Mouse (Mus musculus) stomach, embryonic 15.5 days (tissue): ENCODE measurements at regions not wholly inside any gene's neighbourhood (a gene's known extent, or its start where the extent isn't known, plus 50 kb on each side); places are given as distances from the start of the nearest gene placed in this dataset.

Source experiments
- ATAC-seq: fragments of 200-750 bp; cut with Nextera tagmentation; 2 replicates; pipeline ENCODE4 v1.8.0; 2017; ENCODE audit warnings: low read depth, moderate number of reproducible peaks, moderate TSS enrichment; ENCODE audit not compliant: insufficient read depth, low FRiP score
- H3K27ac ChIP-seq: fragments of 300-500 bp; sonication (generic); 2 replicates; pipeline ENCODE4 v1.5.1; 2015; ENCODE audit warnings: mild to moderate bottlenecking, inconsistent platforms
- H3K27me3 ChIP-seq: fragments of 300-500 bp; sonication (generic); replicated peaks from 2 replicates; pipeline ENCODE4 v1.6.1; 2015; ENCODE audit warnings: inconsistent platforms
- H3K36me3 ChIP-seq: fragments of 300-500 bp; sonication (generic); 2 replicates; pipeline ENCODE4 v1.6.1; 2015; ENCODE audit warnings: inconsistent platforms
- H3K4me1 ChIP-seq: fragments of 300-500 bp; sonication (generic); 2 replicates; pipeline ENCODE4 v1.6.1; 2015; ENCODE audit warnings: inconsistent platforms
- H3K4me2 ChIP-seq: fragments of 300-500 bp; sonication (generic); 2 replicates; pipeline ENCODE4 v1.6.1; 2015; ENCODE audit warnings: mild to moderate bottlenecking, inconsistent platforms
- H3K4me3 ChIP-seq: fragments of 300-500 bp; sonication (generic); replicated peaks from 2 replicates; pipeline ENCODE4 v1.5.1; 2015; ENCODE audit warnings: inconsistent platforms
- H3K9ac ChIP-seq: fragments of 300-500 bp; sonication (generic); 2 replicates; pipeline ENCODE4 v1.6.1; 2015; ENCODE audit warnings: inconsistent platforms
- H3K9me3 ChIP-seq: fragments of 300-500 bp; sonication (generic); 2 replicates; pipeline ENCODE4 v1.6.1; 2016; ENCODE audit warnings: inconsistent platforms
- WGBS: fragments of 180-500 bp; shearing (Covaris S2); methylation state at CpG from one replicate; pipeline ENCODE4 v1.1.7; 2015; 5-methylcytosine and 5-hydroxymethylcytosine counted together

- Histone ChIP-seq H3K4me2 (no peak overlapping the region), H3K36me3 (no peaks in the 10 kb centered on the region), H3K9me3 (no peaks in the 10 kb centered on the region), H3K4me3 (no peak overlapping the region), H3K27me3 (no peaks in the 10 kb centered on the region), H3K9ac (no peak overlapping the region), H3K4me1 (no peaks in the 10 kb centered on the region), H3K27ac (no peak overlapping the region)
- WGBS = 62% methylated on average over 5 of the region's 5 CpGs
- ATAC-seq = no peak
These were observed 68.2 kb upstream of the Prickle1 start for GRCm38 (mm10) chr15:93663876-93664275.

DNA sequence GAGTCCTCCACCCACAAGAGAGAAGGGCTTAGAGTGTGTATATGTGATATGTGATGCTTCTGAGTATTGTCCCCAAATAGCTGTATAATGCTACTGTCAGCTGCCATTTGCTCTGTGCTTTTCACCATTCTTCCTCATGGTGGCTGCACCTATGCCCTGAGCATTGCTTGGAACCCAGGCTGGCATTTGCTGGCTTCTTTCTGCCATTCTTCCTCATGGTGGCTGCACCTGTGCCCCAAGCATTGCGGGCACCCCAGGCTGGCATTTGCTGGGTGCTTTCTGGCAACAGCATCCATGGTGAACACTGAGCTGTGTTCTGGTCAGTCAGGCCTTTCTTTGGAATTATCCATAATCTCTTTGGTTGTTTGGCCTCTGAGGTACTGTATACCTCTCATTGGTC lies 66.9 kb upstream of the Prickle1 start:
- no peak overlapping the region for H3K4me3 ChIP-seq
- no peak overlapping the region for H3K9ac ChIP-seq
- H3K9me3 ChIP-seq = no peaks in the 10 kb centered on the region
- no peaks in the 10 kb centered on the region for H3K27me3 ChIP-seq
- no peaks in the 10 kb centered on the region for H3K4me1 ChIP-seq
- WGBS = 92% methylated on average over 1 of the region's 1 CpGs
- H3K4me2 ChIP-seq = no peak overlapping the region
- no peak overlapping the region for H3K27ac ChIP-seq
- ATAC-seq = no peak
- no peaks in the 10 kb centered on the region for H3K36me3 ChIP-seq

- WGBS = 92% methylated on average over 2 of the region's 2 CpGs
- H3K4me2 ChIP-seq = no peak overlapping the region
- H3K4me3 ChIP-seq = no peak overlapping the region
- no peak for ATAC-seq
- no peaks in the 10 kb centered on the region for H3K4me1 ChIP-seq
- no peaks in the 10 kb centered on the region for H3K9me3 ChIP-seq
- H3K27me3 ChIP-seq = no peaks in the 10 kb centered on the region
- H3K36me3 ChIP-seq = no peaks in the 10 kb centered on the region
- H3K27ac ChIP-seq = no peak overlapping the region
- no peak overlapping the region for H3K9ac ChIP-seq
These were observed 66.1 kb upstream of the Prickle1 start for GRCm38 (mm10) chr15:93661801-93662200.

DNA sequence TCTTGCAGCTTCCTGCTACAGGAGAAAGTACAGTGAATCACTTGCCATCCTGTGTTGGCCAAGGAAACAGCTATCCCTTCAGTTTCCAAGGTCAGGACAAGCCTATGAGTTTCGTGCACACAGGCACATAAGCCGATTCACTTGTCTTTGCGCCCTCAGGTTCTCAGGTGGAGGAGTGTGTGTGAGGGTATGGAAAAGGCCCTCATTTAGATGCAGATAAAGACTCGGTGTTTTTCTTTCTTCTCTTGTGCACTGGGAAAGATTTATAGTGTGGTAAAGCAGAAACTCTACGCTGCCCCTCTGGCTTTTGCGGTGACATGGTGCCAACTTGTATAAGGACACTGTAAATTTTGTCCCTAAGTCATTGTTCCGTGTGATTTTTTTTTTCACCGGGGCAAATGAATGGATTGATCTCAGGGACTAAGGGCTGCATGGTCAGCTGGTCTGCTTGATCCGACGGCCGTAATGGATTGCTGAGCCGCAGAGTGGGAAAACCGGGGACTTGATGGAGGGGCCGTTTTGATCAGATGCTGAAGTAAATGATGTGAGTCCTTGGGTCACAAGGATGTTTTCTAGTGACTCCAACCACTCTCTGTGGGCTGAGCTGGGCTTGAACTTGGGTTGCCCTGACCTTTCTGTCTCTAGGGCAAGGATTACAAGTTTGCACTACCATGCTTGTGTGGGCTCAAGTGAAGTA lies 65.4 kb upstream of the Prickle1 start:
- Histone ChIP-seq H3K9me3 (no peaks in the 10 kb centered on the region), H3K36me3 (no peaks in the 10 kb centered on the region), H3K27ac (no peak overlapping the region), H3K4me1 (no peaks in the 10 kb centered on the region), H3K27me3 (no peaks in the 10 kb centered on the region), H3K4me2 (no peak overlapping the region), H3K4me3 (no peak overlapping the region), H3K9ac (no peak overlapping the region)
- ATAC-seq = no peak
- WGBS = 89% methylated on average over 14 of the region's 14 CpGs

GRCm38 (mm10) chr15:93657171-93657570 lies 61.5 kb upstream of the Prickle1 start:
- Histone ChIP-seq H3K9me3 (no peaks in the 10 kb centered on the region), H3K4me2 (no peak overlapping the region), H3K4me1 (no peaks in the 10 kb centered on the region), H3K27me3 (no peaks in the 10 kb centered on the region), H3K4me3 (no peak overlapping the region), H3K36me3 (no peaks in the 10 kb centered on the region), H3K9ac (no peak overlapping the region), H3K27ac (no peak overlapping the region)
- no peak for ATAC-seq
- 90% methylated on average over 6 of the region's 6 CpGs for WGBS

DNA sequence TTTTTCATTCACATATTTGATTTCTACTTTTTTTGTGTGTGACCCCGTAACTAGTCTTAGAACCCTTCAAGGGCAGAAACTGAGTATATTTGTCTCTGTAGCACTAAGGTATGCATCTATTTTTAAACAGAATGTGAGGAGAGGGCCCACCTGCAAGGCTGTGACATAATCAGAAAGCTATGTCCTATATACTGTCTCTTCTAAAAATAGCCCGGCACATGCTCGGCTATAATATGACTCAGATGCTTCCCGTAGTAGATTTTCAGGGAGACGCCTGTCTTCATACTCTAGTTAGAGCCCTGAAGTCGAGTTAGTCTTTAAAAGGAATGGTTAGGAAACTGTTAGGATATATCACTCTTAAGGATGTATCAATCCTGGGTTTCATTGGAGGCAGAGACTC lies 61.0 kb upstream of the Prickle1 start:
- H3K27me3 ChIP-seq = no peaks in the 10 kb centered on the region
- H3K4me1 ChIP-seq = no peaks in the 10 kb centered on the region
- no peaks in the 10 kb centered on the region for H3K36me3 ChIP-seq
- H3K9ac ChIP-seq = no peak overlapping the region
- ATAC-seq = no peak
- H3K27ac ChIP-seq = no peak overlapping the region
- 43% methylated on average over 6 of the region's 6 CpGs for WGBS
- no peaks in the 10 kb centered on the region for H3K9me3 ChIP-seq
- no peak overlapping the region for H3K4me2 ChIP-seq
- no peak overlapping the region for H3K4me3 ChIP-seq

- Histone ChIP-seq H3K27me3 (no peaks in the 10 kb centered on the region), H3K9me3 (no peaks in the 10 kb centered on the region), H3K4me2 (no peak overlapping the region), H3K27ac (no peak overlapping the region), H3K4me3 (no peak overlapping the region), H3K4me1 (no peaks in the 10 kb centered on the region), H3K9ac (no peak overlapping the region), H3K36me3 (no peaks in the 10 kb centered on the region)
- no peak for ATAC-seq
- WGBS = 84% methylated on average over 6 of the region's 6 CpGs
These were observed 60.1 kb upstream of the Prickle1 start for GRCm38 (mm10) chr15:93655743-93656142.

- ATAC-seq = no peak
- Histone ChIP-seq H3K4me3 (no peak overlapping the region), H3K4me2 (no peak overlapping the region), H3K27me3 (no peaks in the 10 kb centered on the region), H3K36me3 (no peaks in the 10 kb centered on the region), H3K9me3 (no peaks in the 10 kb centered on the region), H3K4me1 (no peaks in the 10 kb centered on the region), H3K27ac (no peak overlapping the region), H3K9ac (no peak overlapping the region)
- WGBS = 87% methylated on average over 6 of the region's 6 CpGs
These were observed 59.6 kb upstream of the Prickle1 start for GRCm38 (mm10) chr15:93655243-93655642.

GRCm38 (mm10) chr15:93653378-93653777 lies 57.7 kb upstream of the Prickle1 start:
- no peak for ATAC-seq

GRCm38 (mm10) chr15:93650981-93651757 lies 55.5 kb upstream of the Prickle1 start:
- no peaks in the 10 kb centered on the region for H3K4me1 ChIP-seq
- WGBS = 50% methylated on average over 14 of the region's 14 CpGs
- H3K9me3 ChIP-seq = no peaks in the 10 kb centered on the region
- H3K36me3 ChIP-seq = no peaks in the 10 kb centered on the region
- H3K4me2 ChIP-seq = no peak overlapping the region
- no peak for ATAC-seq
- no peak overlapping the region for H3K27ac ChIP-seq
- no peaks in the 10 kb centered on the region for H3K27me3 ChIP-seq
- no peak overlapping the region for H3K9ac ChIP-seq
- no peak overlapping the region for H3K4me3 ChIP-seq

More at GRCm38 (mm10) chr15:93653378-93653777, 57.7 kb upstream of the Prickle1 start:
- Histone ChIP-seq H3K4me2 (no peak overlapping the region), H3K4me3 (no peak overlapping the region), H3K9me3 (no peaks in the 10 kb centered on the region), H3K4me1 (no peaks in the 10 kb centered on the region), H3K36me3 (no peaks in the 10 kb centered on the region), H3K27ac (no peak overlapping the region), H3K27me3 (no peaks in the 10 kb centered on the region), H3K9ac (no peak overlapping the region)
- WGBS = 100% methylated on average over 1 of the region's 1 CpGs

- no peaks in the 10 kb centered on the region for H3K4me1 ChIP-seq
- H3K27ac ChIP-seq = no peak overlapping the region
- no peak overlapping the region for H3K4me3 ChIP-seq
- H3K4me2 ChIP-seq = no peak overlapping the region
- H3K36me3 ChIP-seq = no peaks in the 10 kb centered on the region
- H3K27me3 ChIP-seq = no peaks in the 10 kb centered on the region
- WGBS = 82% methylated on average over 2 of the region's 2 CpGs
- no peak overlapping the region for H3K9ac ChIP-seq
- H3K9me3 ChIP-seq = no peaks in the 10 kb centered on the region
- no peak for ATAC-seq
These were observed 54.4 kb upstream of the Prickle1 start for GRCm38 (mm10) chr15:93650009-93650522.

DNA sequence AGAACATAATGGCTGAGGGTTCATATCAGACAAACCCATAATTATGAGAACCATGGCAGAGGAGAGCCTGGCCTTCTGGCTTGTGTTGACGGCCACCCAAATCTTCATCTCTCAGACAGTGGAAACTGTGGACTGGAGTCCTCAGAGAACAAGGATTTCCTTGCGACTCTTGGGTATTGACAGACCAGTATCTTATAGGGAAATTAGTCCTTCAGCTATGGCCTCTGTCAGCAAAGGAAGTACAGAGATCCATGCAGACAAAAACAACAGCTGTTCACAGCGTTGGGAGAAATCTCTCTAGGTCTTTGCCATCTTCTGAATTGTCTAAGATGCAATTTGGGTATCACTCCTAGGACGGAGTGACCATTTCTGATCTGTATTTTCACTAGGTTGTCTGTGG lies 53.0 kb upstream of the Prickle1 start:
- H3K4me2 ChIP-seq = no peak overlapping the region
- no peaks in the 10 kb centered on the region for H3K27me3 ChIP-seq
- H3K9ac ChIP-seq = no peak overlapping the region
- H3K9me3 ChIP-seq = no peaks in the 10 kb centered on the region
- no peak for ATAC-seq
- no peaks in the 10 kb centered on the region for H3K36me3 ChIP-seq
- 79% methylated on average over 4 of the region's 4 CpGs for WGBS
- no peaks in the 10 kb centered on the region for H3K4me1 ChIP-seq
- H3K4me3 ChIP-seq = no peak overlapping the region
- H3K27ac ChIP-seq = no peak overlapping the region
